Mouse (Mus musculus): Measurements from ENCODE around the gene Hspb6. TPM values are rescaled to one million over a fixed set of nuclear protein-coding genes. Genes with fewer than 3 reads are reported as not detected.

Gene Hspb6
- 15.4 and 18.6 TPM in 2 replicates for polyA plus RNA-seq (2012; rRNA removed)
- polyA plus RNA-seq (2014; fragmentation: Nextera tagmentation; extraction: Ambion mirVana): 15.7 and 16.8 TPM in 2 replicates

GRCm38 (mm10) chr7:30552102-30553020 lies at the start of gene Hspb6, which contains the start of gene Proser3:
Gene Hspb6, plus strand, starts transcription at chr7:30552178.
Gene Proser3, minus strand, starts transcription at chr7:30552299.
- peak; percentile 78; the same call in 1 of the 2 replicates for TF ChIP-seq POLR2A (IDR thresholded peaks at IDR 0.05; ENCODE audit: borderline replicate concordance, extremely low read depth, insufficient read depth, insufficient read length)
- Histone ChIP-seq H3K9ac (ENCODE audit: low read depth, low read length, severe bottlenecking) (peak within 1 kb of the TSS; percentile 76), H3K4me3 (replicated peaks; ENCODE audit: low read length) (peak within 1 kb of the TSS; percentile 71), H3K36me3 (ENCODE audit: control insufficient read depth, insufficient read depth, low read length) (peaks cover 47% of the 10 kb centered on the region), H3K4me2 (replicated peaks; ENCODE audit: low read depth, low read length, severe bottlenecking) (peak within 1 kb of the TSS; percentile 95), H3K4me1 (ENCODE audit: control insufficient read depth, insufficient read depth, low read length) (peaks cover 11% of the 10 kb centered on the region), H3K27me3 (ENCODE audit: control insufficient read depth, insufficient read depth, low read length) (no peaks in the 10 kb centered on the region), H3K27ac (replicated peaks; ENCODE audit: low read depth, low read length) (peak within 1 kb of the TSS; percentile 98), H3K9me3 (ENCODE audit: control insufficient read depth, low read length) (no peaks in the 10 kb centered on the region)
- DNase-seq (ENCODE audit: low spot score) (peak; percentile 100), ATAC-seq (ENCODE audit: low FRiP score, low read depth) (peak; percentile 97)
- WGBS: 1% methylated on average over 44 of the region's 44 CpGs

GRCm38 (mm10) chr7:30508061-30508460 lies 43.9 kb upstream of the Hspb6 start:
- no peak for TF ChIP-seq POLR2A (IDR thresholded peaks at IDR 0.05; ENCODE audit: borderline replicate concordance, extremely low read depth, insufficient read depth, insufficient read length)
- H3K9ac ChIP-seq (ENCODE audit: low read depth, low read length, severe bottlenecking): no peak overlapping the region
- no peaks in the 10 kb centered on the region for H3K36me3 ChIP-seq (ENCODE audit: control insufficient read depth, insufficient read depth, low read length)
- H3K4me2 ChIP-seq (replicated peaks; ENCODE audit: low read depth, low read length, severe bottlenecking): no peak overlapping the region
- no peak overlapping the region for H3K27ac ChIP-seq (replicated peaks; ENCODE audit: low read depth, low read length)
- no peak overlapping the region for H3K4me3 ChIP-seq (replicated peaks; ENCODE audit: low read length)
- 74% methylated on average over 4 of the region's 4 CpGs for WGBS
- no peaks in the 10 kb centered on the region for H3K9me3 ChIP-seq (ENCODE audit: control insufficient read depth, low read length)
- no peaks in the 10 kb centered on the region for H3K27me3 ChIP-seq (ENCODE audit: control insufficient read depth, insufficient read depth, low read length)
- DNase-seq (ENCODE audit: low spot score) (no peak), ATAC-seq (ENCODE audit: low FRiP score, low read depth) (no peak)
- no peaks in the 10 kb centered on the region for H3K4me1 ChIP-seq (ENCODE audit: control insufficient read depth, insufficient read depth, low read length)

GRCm38 (mm10) chr7:30515003-30515760 lies 36.8 kb upstream of the Hspb6 start:
- ATAC-seq (ENCODE audit: low FRiP score, low read depth) (no peak), DNase-seq (ENCODE audit: low spot score) (no peak)
- H3K9ac ChIP-seq (ENCODE audit: low read depth, low read length, severe bottlenecking): no peak overlapping the region
- 63% methylated on average over 24 of the region's 24 CpGs for WGBS
- no peak for TF ChIP-seq POLR2A (IDR thresholded peaks at IDR 0.05; ENCODE audit: borderline replicate concordance, extremely low read depth, insufficient read depth, insufficient read length)
- no peaks in the 10 kb centered on the region for H3K9me3 ChIP-seq (ENCODE audit: control insufficient read depth, low read length)
- no peaks in the 10 kb centered on the region for H3K27me3 ChIP-seq (ENCODE audit: control insufficient read depth, insufficient read depth, low read length)
- H3K4me1 ChIP-seq (ENCODE audit: control insufficient read depth, insufficient read depth, low read length): no peaks in the 10 kb centered on the region
- no peak overlapping the region for H3K4me3 ChIP-seq (replicated peaks; ENCODE audit: low read length)
- no peak overlapping the region for H3K4me2 ChIP-seq (replicated peaks; ENCODE audit: low read depth, low read length, severe bottlenecking)
- H3K27ac ChIP-seq (replicated peaks; ENCODE audit: low read depth, low read length): no peak overlapping the region
- no peaks in the 10 kb centered on the region for H3K36me3 ChIP-seq (ENCODE audit: control insufficient read depth, insufficient read depth, low read length)

- Histone ChIP-seq H3K4me3 (replicated peaks; ENCODE audit: low read length) (no peak overlapping the region), H3K4me1 (ENCODE audit: control insufficient read depth, insufficient read depth, low read length) (no peaks in the 10 kb centered on the region), H3K27me3 (ENCODE audit: control insufficient read depth, insufficient read depth, low read length) (no peaks in the 10 kb centered on the region), H3K4me2 (replicated peaks; ENCODE audit: low read depth, low read length, severe bottlenecking) (no peak overlapping the region), H3K9me3 (ENCODE audit: control insufficient read depth, low read length) (no peaks in the 10 kb centered on the region), H3K27ac (replicated peaks; ENCODE audit: low read depth, low read length) (no peak overlapping the region), H3K9ac (ENCODE audit: low read depth, low read length, severe bottlenecking) (no peak overlapping the region), H3K36me3 (ENCODE audit: control insufficient read depth, insufficient read depth, low read length) (peaks cover 4% of the 10 kb centered on the region)
- DNase-seq (ENCODE audit: low spot score) (no peak), ATAC-seq (ENCODE audit: low FRiP score, low read depth) (no peak)
- no peak for TF ChIP-seq POLR2A (IDR thresholded peaks at IDR 0.05; ENCODE audit: borderline replicate concordance, extremely low read depth, insufficient read depth, insufficient read length)
- 46% methylated on average over 8 of the region's 8 CpGs for WGBS
Measured at GRCm38 (mm10) chr7:30518325-30518724, 33.7 kb upstream of the Hspb6 start.

- no peaks in the 10 kb centered on the region for H3K9me3 ChIP-seq (ENCODE audit: control insufficient read depth, low read length)
- WGBS: 75% methylated on average over 4 of the region's 4 CpGs
- no peaks in the 10 kb centered on the region for H3K4me1 ChIP-seq (ENCODE audit: control insufficient read depth, insufficient read depth, low read length)
- H3K9ac ChIP-seq (ENCODE audit: low read depth, low read length, severe bottlenecking): no peak overlapping the region
- H3K4me3 ChIP-seq (replicated peaks; ENCODE audit: low read length): no peak overlapping the region
- H3K36me3 ChIP-seq (ENCODE audit: control insufficient read depth, insufficient read depth, low read length): peaks cover 24% of the 10 kb centered on the region
- no peak for DNase-seq (ENCODE audit: low spot score)
- no peak overlapping the region for H3K27ac ChIP-seq (replicated peaks; ENCODE audit: low read depth, low read length)
- H3K4me2 ChIP-seq (replicated peaks; ENCODE audit: low read depth, low read length, severe bottlenecking): no peak overlapping the region
- H3K27me3 ChIP-seq (ENCODE audit: control insufficient read depth, insufficient read depth, low read length): no peaks in the 10 kb centered on the region
- ATAC-seq (ENCODE audit: low FRiP score, low read depth): no peak
- TF ChIP-seq POLR2A (IDR thresholded peaks at IDR 0.05; ENCODE audit: borderline replicate concordance, extremely low read depth, insufficient read depth, insufficient read length): no peak
Measured at GRCm38 (mm10) chr7:30520396-30520795, 31.6 kb upstream of the Hspb6 start.
